Mouse (Mus musculus) megakaryocyte, embryonic 14.5 days (primary cell): ENCODE results near the gene Zfp1. TPM values are rescaled to one million over a fixed set of nuclear protein-coding genes. Genes with fewer than 3 reads are reported as not detected.

Experiments used
- H3K27me3 ChIP-seq: replicated peaks from 2 replicates; pipeline ENCODE3; 2012; ENCODE audit warnings: inconsistent platforms
- H3K36me3 ChIP-seq: replicated peaks from 2 replicates; pipeline ENCODE3; 2012; ENCODE audit warnings: low read length, inconsistent platforms, mixed read lengths
- H3K4me1 ChIP-seq: 2 replicates; pipeline ENCODE4 v1.6.1; 2012; ENCODE audit warnings: inconsistent platforms
- H3K4me3 ChIP-seq: replicated peaks from 2 replicates; pipeline ENCODE3; 2012; ENCODE audit warnings: moderate library complexity, mild to moderate bottlenecking, inconsistent platforms
- H3K9me3 ChIP-seq: 2 replicates; pipeline ENCODE4 v1.6.1; 2012; ENCODE audit warnings: inconsistent platforms
- FLI1 ChIP-seq: IDR thresholded peaks from 2 replicates; pipeline ENCODE4 v1.6.1; 2012; ENCODE audit warnings: low read length, inconsistent platforms, mixed read lengths
- GATA1 ChIP-seq: IDR thresholded peaks from 3 replicates; pipeline ENCODE4 v1.6.1; 2012; ENCODE audit warnings: mixed read lengths, low read length, inconsistent platforms, borderline replicate concordance
- polyA plus RNA-seq: library from polyadenylated mRNA; stranded (reverse); fragments of >175 nt; gene quantifications from 2 replicates; pipeline ENCODE4 v1.2.3, GENCODE M21; 2012; ENCODE audit warnings: low replicate concordance; ENCODE audit not compliant: insufficient read depth

Zfp1 gene
- polyA plus RNA-seq, 1 experiment, result 0.64 TPM

GRCm38 (mm10) chr8:111624081-111624852 lies 18.9 kb upstream of the Zfp1 start:
- no peaks in the 10 kb centered on the region for H3K9me3 ChIP-seq
- TF ChIP-seq FLI1 (no peak), GATA1 (no peak)
- H3K4me3 ChIP-seq, result peak overlapping the region; percentile 77
- peaks cover 4% of the 10 kb centered on the region for H3K36me3 ChIP-seq
- peaks cover 79% of the 10 kb centered on the region for H3K27me3 ChIP-seq
- peaks cover 39% of the 10 kb centered on the region for H3K4me1 ChIP-seq

GRCm38 (mm10) chr8:111624853-111625221 lies 18.4 kb upstream of the Zfp1 start:
- Histone ChIP-seq H3K27me3 (peaks cover 81% of the 10 kb centered on the region), H3K4me1 (peaks cover 33% of the 10 kb centered on the region), H3K4me3 (no peak overlapping the region), H3K36me3 (peaks cover 4% of the 10 kb centered on the region), H3K9me3 (no peaks in the 10 kb centered on the region)
- no peak for TF ChIP-seq FLI1
- no peak for TF ChIP-seq GATA1

GRCm38 (mm10) chr8:111625694-111626527 lies 17.3 kb upstream of the Zfp1 start:
- TF ChIP-seq GATA1 (no peak), FLI1 (no peak)
- no peaks in the 10 kb centered on the region for H3K9me3 ChIP-seq
- H3K4me1 ChIP-seq, result peaks cover 29% of the 10 kb centered on the region
- peaks cover 4% of the 10 kb centered on the region for H3K36me3 ChIP-seq
- no peak overlapping the region for H3K4me3 ChIP-seq
- peaks cover 84% of the 10 kb centered on the region for H3K27me3 ChIP-seq

GRCm38 (mm10) chr8:111626528-111626820 lies 16.7 kb upstream of the Zfp1 start:
- no peak for TF ChIP-seq GATA1
- TF ChIP-seq FLI1, result no peak
- H3K9me3 ChIP-seq, result no peaks in the 10 kb centered on the region
- H3K4me1 ChIP-seq, result peaks cover 29% of the 10 kb centered on the region
- H3K27me3 ChIP-seq, result peaks cover 85% of the 10 kb centered on the region
- peaks cover 4% of the 10 kb centered on the region for H3K36me3 ChIP-seq
- H3K4me3 ChIP-seq, result no peak overlapping the region

GRCm38 (mm10) chr8:111626933-111627332 lies 16.3 kb upstream of the Zfp1 start:
- H3K4me3 ChIP-seq, result no peak overlapping the region
- H3K36me3 ChIP-seq, result peaks cover 4% of the 10 kb centered on the region
- peaks cover 29% of the 10 kb centered on the region for H3K4me1 ChIP-seq
- TF ChIP-seq FLI1, result no peak
- TF ChIP-seq GATA1, result no peak
- no peaks in the 10 kb centered on the region for H3K9me3 ChIP-seq
- H3K27me3 ChIP-seq, result peaks cover 83% of the 10 kb centered on the region

DNA sequence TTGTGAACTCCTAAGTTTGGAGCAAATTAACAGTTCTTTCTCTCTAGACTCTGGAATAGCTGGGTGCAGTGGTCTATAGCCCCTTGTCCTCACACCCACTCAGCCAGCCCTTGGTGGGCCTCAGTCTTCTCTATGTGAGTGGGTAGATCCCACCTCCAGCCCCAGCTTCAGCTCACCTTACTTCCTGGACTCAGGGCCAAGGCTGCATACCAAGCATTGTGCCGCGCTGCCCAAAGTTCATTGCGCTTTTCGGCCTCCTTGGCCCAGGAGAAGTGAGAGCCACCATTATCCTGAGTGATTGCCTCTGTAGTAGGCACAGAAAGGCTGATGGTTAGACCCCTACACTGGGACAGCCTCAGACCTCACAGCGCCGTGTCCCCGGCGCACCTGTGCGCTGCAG lies 15.3 kb upstream of the Zfp1 start:
- no peak overlapping the region for H3K4me3 ChIP-seq
- H3K4me1 ChIP-seq, result peaks cover 26% of the 10 kb centered on the region

DNA sequence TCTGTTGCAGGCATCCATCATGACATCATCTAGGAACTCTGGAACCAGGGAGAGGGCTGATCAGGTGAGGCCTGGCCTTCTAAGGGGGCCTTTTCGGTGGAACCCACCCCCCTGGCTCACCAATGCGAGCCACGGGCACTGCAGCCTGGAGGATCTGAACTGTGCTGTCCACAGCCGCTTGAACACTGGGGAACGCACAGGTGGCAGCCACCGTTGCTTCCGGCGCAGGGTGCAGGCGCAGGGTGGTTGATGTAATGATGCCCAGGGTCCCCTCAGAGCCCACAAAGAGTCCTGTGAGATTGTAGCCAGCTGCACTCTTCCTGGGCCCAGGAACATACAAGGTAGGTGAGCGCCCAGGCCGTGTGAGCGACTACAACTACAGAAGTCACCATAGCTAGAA lies 14.8 kb upstream of the Zfp1 start:
- peaks cover 9% of the 10 kb centered on the region for H3K9me3 ChIP-seq
- H3K4me3 ChIP-seq, result no peak overlapping the region
- peaks cover 80% of the 10 kb centered on the region for H3K27me3 ChIP-seq
- TF ChIP-seq FLI1, result no peak
- no peak for TF ChIP-seq GATA1
- peaks cover 26% of the 10 kb centered on the region for H3K4me1 ChIP-seq
- H3K36me3 ChIP-seq, result no peaks in the 10 kb centered on the region

More for the DNA sequence above, 15.3 kb upstream of the Zfp1 start:
- Histone ChIP-seq H3K27me3 (peaks cover 77% of the 10 kb centered on the region), H3K9me3 (peaks cover 4% of the 10 kb centered on the region), H3K36me3 (no peaks in the 10 kb centered on the region)
- TF ChIP-seq FLI1, result no peak
- no peak for TF ChIP-seq GATA1

DNA sequence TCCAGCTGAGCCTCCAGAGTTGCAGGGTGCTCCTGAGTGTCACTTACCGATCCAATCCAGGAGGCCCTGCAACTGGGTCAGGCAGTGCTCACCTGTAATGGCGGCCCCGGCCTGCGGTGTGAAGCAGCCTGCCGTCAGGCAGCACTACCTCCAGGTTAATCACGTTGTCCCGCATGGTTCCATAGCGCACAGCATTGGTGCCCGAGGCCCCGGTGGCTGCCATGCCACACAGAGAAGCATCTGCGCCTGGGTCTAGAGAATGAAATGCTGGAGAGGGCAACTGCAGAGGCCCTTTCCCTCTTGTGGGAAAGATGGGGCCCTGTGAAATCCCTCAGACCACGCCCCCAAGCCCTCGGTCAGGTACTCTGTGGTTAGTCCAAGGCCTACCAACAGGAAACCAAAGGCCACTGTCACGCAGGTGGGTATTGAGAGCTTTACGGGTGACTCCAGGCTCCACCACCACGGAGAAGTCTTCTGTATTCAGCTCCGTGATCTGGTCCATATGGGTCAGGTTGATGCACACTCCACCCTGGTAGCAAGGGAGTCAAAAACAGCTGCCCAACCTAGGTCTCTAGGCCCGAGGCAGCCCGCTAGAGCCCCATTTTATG lies 14.2 kb upstream of the Zfp1 start:
- Histone ChIP-seq H3K27me3 (peaks cover 82% of the 10 kb centered on the region), H3K4me3 (no peak overlapping the region), H3K9me3 (peaks cover 15% of the 10 kb centered on the region), H3K4me1 (peaks cover 21% of the 10 kb centered on the region), H3K36me3 (no peaks in the 10 kb centered on the region)
- TF ChIP-seq FLI1 (no peak), GATA1 (no peak)

DNA sequence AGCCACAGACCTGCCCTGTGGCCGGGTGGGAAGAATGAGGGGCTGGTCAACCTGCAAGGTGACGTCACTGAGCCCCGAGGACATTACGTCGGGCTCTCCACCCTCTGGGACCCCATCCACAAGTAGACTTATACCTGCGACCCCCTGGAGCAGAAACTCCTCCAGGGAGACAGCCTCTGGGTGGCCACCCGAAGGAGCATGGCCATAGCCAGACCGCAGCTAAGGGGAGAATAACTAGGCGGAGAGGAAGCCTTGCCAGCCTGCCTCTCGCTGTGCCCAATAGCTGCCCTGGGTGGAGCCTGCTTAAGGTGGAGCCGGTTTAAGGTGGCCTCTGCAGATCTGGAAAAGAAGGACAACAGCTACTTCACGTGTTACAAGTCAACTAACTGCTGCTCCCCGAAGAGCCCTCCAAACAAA lies 13.1 kb upstream of the Zfp1 start, which contains the start of gene Ldhd:
Gene Ldhd (minus strand): TSS at position 270 of the 417 bp plus-strand sequence.
- no peak for TF ChIP-seq GATA1
- TF ChIP-seq FLI1, result no peak
- peaks cover 11% of the 10 kb centered on the region; the same call in 1 of the 2 replicates for H3K4me1 ChIP-seq
- H3K36me3 ChIP-seq, result no peaks in the 10 kb centered on the region
- no peak within 1 kb of the TSS for H3K4me3 ChIP-seq
- H3K9me3 ChIP-seq, result peaks cover 18% of the 10 kb centered on the region
- peaks cover 78% of the 10 kb centered on the region for H3K27me3 ChIP-seq
